Mouse (Mus musculus): ENCODE results near the gene Ccdc102a. TPM values are rescaled to one million over a fixed set of nuclear protein-coding genes. Genes with fewer than 3 reads are reported as not detected.
"Not testable (repeated sequence)": the region's sequence is repeated elsewhere in the genome, so short reads cannot be mapped to it uniquely, and the experiment has no call there.

Ccdc102a gene
- total RNA-seq, 2 experiments from 2014 or later, result 0.15 TPM; not detected in 1

DNA sequence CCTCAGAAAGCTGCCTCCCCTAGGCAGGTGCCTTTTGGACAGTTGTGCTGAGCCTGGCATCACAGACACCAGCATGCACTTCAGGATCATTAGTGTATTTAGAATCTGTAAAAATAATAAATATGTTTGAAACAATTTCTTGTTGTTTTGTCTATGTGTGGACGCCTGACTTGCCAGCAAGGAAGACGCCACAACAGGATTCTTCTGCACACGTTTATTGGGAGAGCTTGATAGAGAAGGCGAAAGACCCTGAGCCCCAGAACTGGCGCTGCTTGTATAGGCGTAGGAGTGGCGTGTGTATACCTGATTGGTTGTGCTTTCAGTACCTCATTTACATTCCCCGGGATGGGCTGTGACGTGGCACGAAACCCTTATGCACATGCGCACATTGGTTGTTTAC lies 63.1 kb downstream of the Ccdc102a start:
- ATAC-seq (replicated peaks; ENCODE audit: low FRiP score, poor library complexity, severe bottlenecking), result not testable (repeated sequence)

Other genes with a start within 250 kb of the Ccdc102a start
- gene Pllp, start 221.8 kb downstream of the Ccdc102a start, total RNA-seq (2015; ENCODE audit: low replicate concordance), result not detected in 2 replicates
- gene Pllp, start 221.8 kb downstream of the Ccdc102a start, total RNA-seq (2017; ENCODE audit: low replicate concordance), result not detected in 2 replicates
- 0.72 TPM in 1 of 2 replicates, not detected in the other for gene Ccl22, start 172.5 kb downstream of the Ccdc102a start, total RNA-seq (2015; ENCODE audit: low replicate concordance)
- 2.3 TPM in 1 of 2 replicates, not detected in the other for gene Ccl22, start 172.5 kb downstream of the Ccdc102a start, total RNA-seq (2017; ENCODE audit: low replicate concordance)
- gene Cx3cl1, start 146.1 kb downstream of the Ccdc102a start, total RNA-seq (2015; ENCODE audit: low replicate concordance), result 7.5 TPM in 1 of 2 replicates, not detected in the other
- 0.13 and 0.38 TPM in 2 replicates for gene Cx3cl1, start 146.1 kb downstream of the Ccdc102a start, total RNA-seq (2017; ENCODE audit: low replicate concordance)
- not detected in 2 replicates for gene Ccl17, start 107.6 kb downstream of the Ccdc102a start, total RNA-seq (2015; ENCODE audit: low replicate concordance)
- not detected in 2 replicates for gene Ccl17, start 107.6 kb downstream of the Ccdc102a start, total RNA-seq (2017; ENCODE audit: low replicate concordance)
- 27.8 and 34.8 TPM in 2 replicates for gene Coq9, start 79.8 kb downstream of the Ccdc102a start, total RNA-seq (2015; ENCODE audit: low replicate concordance)
- 42.1 and 47.1 TPM in 2 replicates for gene Coq9, start 79.8 kb downstream of the Ccdc102a start, total RNA-seq (2017; ENCODE audit: low replicate concordance)
- gene Ciapin1, start 79.7 kb downstream of the Ccdc102a start, total RNA-seq (2015; ENCODE audit: low replicate concordance), result 27.4 and 66.7 TPM in 2 replicates
- 36.8 and 46.6 TPM in 2 replicates for gene Ciapin1, start 79.7 kb downstream of the Ccdc102a start, total RNA-seq (2017; ENCODE audit: low replicate concordance)
- gene Polr2c, start 60.6 kb downstream of the Ccdc102a start, total RNA-seq (2015; ENCODE audit: low replicate concordance), result 34.0 and 42.2 TPM in 2 replicates
- gene Polr2c, start 60.6 kb downstream of the Ccdc102a start, total RNA-seq (2017; ENCODE audit: low replicate concordance), result 17.5 and 40.3 TPM in 2 replicates
- gene Dok4, start 41.8 kb downstream of the Ccdc102a start, total RNA-seq (2015; ENCODE audit: low replicate concordance), result 12.2 and 13.0 TPM in 2 replicates
- 11.0 and 12.8 TPM in 2 replicates for gene Dok4, start 41.8 kb downstream of the Ccdc102a start, total RNA-seq (2017; ENCODE audit: low replicate concordance)
- not detected in 2 replicates for gene Adgrg5, start 5.6 kb upstream of the Ccdc102a start, total RNA-seq (2015; ENCODE audit: low replicate concordance)
- gene Adgrg5, start 5.6 kb upstream of the Ccdc102a start, total RNA-seq (2017; ENCODE audit: low replicate concordance), result 0.39 TPM in 1 of 2 replicates, not detected in the other
- 29.3 and 55.9 TPM in 2 replicates for gene Adgrg1, start 56.7 kb upstream of the Ccdc102a start, total RNA-seq (2015; ENCODE audit: low replicate concordance)
- 12.4 and 14.4 TPM in 2 replicates for gene Adgrg1, start 56.7 kb upstream of the Ccdc102a start, total RNA-seq (2017; ENCODE audit: low replicate concordance)
- gene Adgrg3, start 99.6 kb upstream of the Ccdc102a start, total RNA-seq (2015; ENCODE audit: low replicate concordance), result 10.1 and 12.2 TPM in 2 replicates
- gene Adgrg3, start 99.6 kb upstream of the Ccdc102a start, total RNA-seq (2017; ENCODE audit: low replicate concordance), result 3.5 and 10.3 TPM in 2 replicates
- gene Drc7, start 137.0 kb upstream of the Ccdc102a start, total RNA-seq (2015; ENCODE audit: low replicate concordance), result not detected in 2 replicates
- 2.4 and 7.9 TPM in 2 replicates for gene Drc7, start 137.0 kb upstream of the Ccdc102a start, total RNA-seq (2017; ENCODE audit: low replicate concordance)
- 8.8 and 10.8 TPM in 2 replicates for gene Katnb1, start 163.1 kb upstream of the Ccdc102a start, total RNA-seq (2015; ENCODE audit: low replicate concordance)
- 13.9 and 23.1 TPM in 2 replicates for gene Katnb1, start 163.1 kb upstream of the Ccdc102a start, total RNA-seq (2017; ENCODE audit: low replicate concordance)

All from erythroid progenitor cell, adult 5-6 weeks (primary cell).